Mouse (Mus musculus) forebrain, embryonic 16.5 days (tissue): Measurements from ENCODE around the gene Lin7b. TPM values are rescaled to one million over a fixed set of nuclear protein-coding genes. Genes with fewer than 3 reads are reported as not detected.

ENCODE experiments used
- ATAC-seq: fragments of 200-750 bp; cut with Nextera tagmentation; 2 replicates; pipeline ENCODE4 v1.8.0; 2017; ENCODE audit warnings: mild to moderate bottlenecking, moderate library complexity
- H3K27ac ChIP-seq: fragments of 300-500 bp; sonication (generic); 2 replicates; pipeline ENCODE4 v1.5.1; 2014; ENCODE audit warnings: low read length, control low read depth
- H3K27me3 ChIP-seq: fragments of 300-500 bp; sonication (generic); replicated peaks from 2 replicates; pipeline ENCODE4 v1.6.1; 2014; ENCODE audit warnings: low read length; ENCODE audit not compliant: control insufficient read depth, insufficient read depth
- H3K36me3 ChIP-seq: fragments of 300-500 bp; sonication (generic); 2 replicates; pipeline ENCODE4 v1.6.1; 2014; ENCODE audit not compliant: control insufficient read depth, insufficient read depth
- H3K4me1 ChIP-seq: fragments of 300-500 bp; sonication (generic); replicated peaks from 2 replicates; pipeline ENCODE4 v1.6.1; 2014; ENCODE audit warnings: low read length; ENCODE audit not compliant: control insufficient read depth, insufficient read depth
- H3K4me2 ChIP-seq: fragments of 300-500 bp; sonication (generic); 2 replicates; pipeline ENCODE4 v1.6.1; 2014; ENCODE audit warnings: mild to moderate bottlenecking, low read length, control low read depth
- H3K4me3 ChIP-seq: fragments of 300-500 bp; sonication (generic); replicated peaks from 2 replicates; pipeline ENCODE4 v1.5.1; 2014; ENCODE audit warnings: mild to moderate bottlenecking, low read length, control low read depth
- H3K9ac ChIP-seq: fragments of 300-500 bp; sonication (generic); replicated peaks from 2 replicates; pipeline ENCODE4 v1.6.1; 2014; ENCODE audit warnings: low read depth, low read length, control low read depth
- H3K9me3 ChIP-seq: fragments of 300-500 bp; sonication (generic); 2 replicates; pipeline ENCODE4 v1.6.1; 2016; ENCODE audit warnings: low read length; ENCODE audit not compliant: control insufficient read depth
- WGBS: fragments of 180-500 bp; shearing (Covaris S2); extraction: QIAGEN DNeasy Blood & Tissue Kit; methylation state at CpG from one replicate; pipeline ENCODE4 v1.1.7; 2014; 5-methylcytosine and 5-hydroxymethylcytosine counted together
- polyA plus RNA-seq: library from polyadenylated mRNA; unstranded; fragments of >200 nt; fragmentation: Nextera tagmentation; extraction: Ambion mirVana; gene quantifications from 2 replicates; pipeline ENCODE4 v1.2.1, GENCODE M21; 2015

Lin7b gene
- polyA plus RNA-seq, 1 experiment from 2014 or later, result 18.5 TPM

DNA sequence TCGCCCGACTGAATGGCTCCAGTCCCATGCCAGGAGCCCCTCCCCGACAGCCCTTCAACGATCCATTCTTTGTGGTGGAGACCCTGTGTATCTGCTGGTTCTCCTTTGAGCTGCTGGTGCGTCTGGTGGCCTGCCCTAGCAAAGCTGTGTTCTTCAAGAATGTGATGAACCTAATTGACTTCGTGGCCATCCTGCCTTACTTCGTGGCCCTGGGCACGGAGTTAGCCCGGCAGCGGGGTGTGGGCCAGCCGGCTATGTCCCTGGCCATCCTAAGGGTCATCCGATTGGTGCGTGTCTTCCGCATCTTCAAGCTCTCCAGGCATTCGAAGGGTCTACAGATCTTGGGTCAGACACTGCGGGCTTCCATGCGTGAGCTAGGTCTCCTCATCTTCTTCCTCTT, 38.6 kb upstream of the Lin7b start:
- Histone ChIP-seq H3K9ac (no peak overlapping the region), H3K4me2 (no peak overlapping the region), H3K9me3 (no peaks in the 10 kb centered on the region; the same call in 1 of the 2 replicates), H3K27me3 (peaks cover 86% of the 10 kb centered on the region), H3K36me3 (no peaks in the 10 kb centered on the region), H3K4me3 (no peak overlapping the region), H3K27ac (no peak overlapping the region), H3K4me1 (peaks cover 15% of the 10 kb centered on the region)
- WGBS, result 91% methylated on average over 17 of the region's 17 CpGs
- no peak for ATAC-seq

DNA sequence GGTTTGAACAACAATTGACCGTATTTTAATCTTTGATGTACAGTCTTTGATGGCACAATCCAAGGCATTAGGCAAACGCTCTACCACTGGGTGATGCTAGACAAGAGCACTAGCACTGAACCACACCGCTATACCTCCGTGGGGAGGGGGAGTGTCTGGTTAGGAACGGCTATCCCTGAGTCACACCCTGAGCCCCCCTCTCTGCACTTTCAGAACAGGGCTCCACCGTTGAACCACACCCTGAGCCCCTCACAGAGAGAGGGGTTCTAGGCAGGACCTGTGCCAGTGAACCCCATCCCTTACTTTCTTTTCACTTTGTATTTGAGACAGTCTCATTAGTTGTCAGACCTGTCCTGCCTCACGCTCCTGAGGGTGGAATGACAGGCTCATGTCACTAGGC, 38.0 kb upstream of the Lin7b start:
- H3K4me1 ChIP-seq, result peaks cover 9% of the 10 kb centered on the region
- no peak overlapping the region for H3K4me2 ChIP-seq
- no peak overlapping the region for H3K27ac ChIP-seq
- no peak overlapping the region for H3K4me3 ChIP-seq
- peaks cover 80% of the 10 kb centered on the region for H3K27me3 ChIP-seq
- H3K9ac ChIP-seq, result no peak overlapping the region
- H3K36me3 ChIP-seq, result no peaks in the 10 kb centered on the region
- 73% methylated on average over 7 of the region's 7 CpGs for WGBS
- no peaks in the 10 kb centered on the region; the same call in 1 of the 2 replicates for H3K9me3 ChIP-seq
- ATAC-seq, result no peak

DNA sequence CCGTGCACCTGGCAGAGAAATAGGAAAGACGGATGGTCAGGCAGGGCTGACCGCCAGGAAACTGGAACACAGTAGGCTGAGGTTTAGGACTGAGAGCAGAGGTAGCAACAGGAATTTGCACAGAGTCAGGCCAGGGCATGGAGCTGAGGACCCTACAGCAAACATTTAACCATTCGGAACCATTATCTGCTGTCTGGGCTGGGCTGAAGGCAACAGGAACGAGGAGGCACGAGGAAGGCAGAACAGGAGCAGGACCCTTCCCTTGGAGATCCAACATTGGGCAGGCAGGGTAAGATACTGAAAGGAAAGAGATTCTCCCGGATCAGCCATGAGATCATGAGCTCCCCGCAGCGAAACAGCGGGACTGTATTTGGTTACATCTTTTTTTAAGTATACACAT, 37.5 kb upstream of the Lin7b start:
- H3K27ac ChIP-seq, result no peak overlapping the region
- no peak for ATAC-seq
- no peak overlapping the region for H3K9ac ChIP-seq
- no peak overlapping the region for H3K4me2 ChIP-seq
- H3K36me3 ChIP-seq, result no peaks in the 10 kb centered on the region
- peaks cover 76% of the 10 kb centered on the region for H3K27me3 ChIP-seq
- no peak overlapping the region for H3K4me3 ChIP-seq
- H3K4me1 ChIP-seq, result peaks cover 7% of the 10 kb centered on the region; the same call in 1 of the 2 replicates
- 81% methylated on average over 10 of the region's 10 CpGs for WGBS
- no peaks in the 10 kb centered on the region; the same call in 1 of the 2 replicates for H3K9me3 ChIP-seq

DNA sequence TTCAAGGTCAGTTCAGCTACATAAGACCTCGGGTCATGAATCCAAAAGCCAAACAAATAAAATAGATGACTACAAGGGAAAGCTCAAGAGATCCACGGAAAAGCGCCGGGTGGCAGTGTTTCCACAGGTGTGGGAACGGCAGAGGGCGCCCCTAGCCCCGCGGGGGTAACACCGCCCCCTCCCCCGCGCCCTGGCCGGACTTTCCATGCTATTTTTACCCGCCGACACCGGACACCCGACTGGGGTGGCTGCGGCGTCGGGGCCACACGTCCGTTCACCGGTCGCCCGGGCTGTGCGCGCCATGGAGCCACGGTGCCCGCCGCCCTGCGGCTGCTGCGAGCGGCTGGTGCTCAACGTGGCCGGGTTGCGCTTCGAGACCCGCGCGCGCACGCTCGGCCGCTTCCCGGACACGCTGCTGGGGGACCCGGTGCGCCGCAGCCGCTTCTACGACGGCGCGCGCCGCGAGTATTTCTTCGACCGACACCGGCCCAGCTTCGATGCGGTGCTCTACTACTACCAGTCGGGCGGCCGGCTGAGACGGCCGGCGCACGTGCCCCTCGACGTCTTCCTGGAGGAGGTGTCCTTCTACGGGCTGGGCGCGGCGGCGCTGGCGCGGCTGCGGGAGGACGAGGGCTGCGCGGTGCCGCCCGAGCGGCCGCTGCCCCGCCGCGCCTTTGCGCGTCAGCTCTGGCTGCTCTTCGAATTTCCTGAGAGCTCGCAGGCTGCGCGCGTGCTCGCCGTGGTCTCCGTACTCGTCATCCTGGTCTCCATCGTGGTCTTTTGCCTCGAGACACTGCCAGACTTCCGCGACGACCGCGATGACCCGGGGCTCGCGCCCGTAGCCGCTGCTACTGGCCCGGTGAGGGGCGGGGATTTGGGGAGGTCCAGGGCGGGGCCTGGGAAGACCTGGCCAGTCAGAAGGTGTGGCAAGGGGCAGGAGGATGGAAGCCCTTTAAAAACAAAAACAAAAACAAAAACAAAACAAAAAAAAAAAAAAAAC, 36.1 kb upstream of the Lin7b start:
- ATAC-seq, result no peak
- peaks cover 7% of the 10 kb centered on the region; the same call in 1 of the 2 replicates for H3K4me1 ChIP-seq
- WGBS, result 2% methylated on average over 113 of the region's 114 CpGs
- no peaks in the 10 kb centered on the region; the same call in 1 of the 2 replicates for H3K9me3 ChIP-seq
- no peak overlapping the region for H3K27ac ChIP-seq
- H3K27me3 ChIP-seq, result peaks cover 68% of the 10 kb centered on the region
- no peak overlapping the region for H3K9ac ChIP-seq
- H3K36me3 ChIP-seq, result no peaks in the 10 kb centered on the region
- peak overlapping the region; percentile 43 for H3K4me2 ChIP-seq
- H3K4me3 ChIP-seq, result peak overlapping the region; percentile 32

DNA sequence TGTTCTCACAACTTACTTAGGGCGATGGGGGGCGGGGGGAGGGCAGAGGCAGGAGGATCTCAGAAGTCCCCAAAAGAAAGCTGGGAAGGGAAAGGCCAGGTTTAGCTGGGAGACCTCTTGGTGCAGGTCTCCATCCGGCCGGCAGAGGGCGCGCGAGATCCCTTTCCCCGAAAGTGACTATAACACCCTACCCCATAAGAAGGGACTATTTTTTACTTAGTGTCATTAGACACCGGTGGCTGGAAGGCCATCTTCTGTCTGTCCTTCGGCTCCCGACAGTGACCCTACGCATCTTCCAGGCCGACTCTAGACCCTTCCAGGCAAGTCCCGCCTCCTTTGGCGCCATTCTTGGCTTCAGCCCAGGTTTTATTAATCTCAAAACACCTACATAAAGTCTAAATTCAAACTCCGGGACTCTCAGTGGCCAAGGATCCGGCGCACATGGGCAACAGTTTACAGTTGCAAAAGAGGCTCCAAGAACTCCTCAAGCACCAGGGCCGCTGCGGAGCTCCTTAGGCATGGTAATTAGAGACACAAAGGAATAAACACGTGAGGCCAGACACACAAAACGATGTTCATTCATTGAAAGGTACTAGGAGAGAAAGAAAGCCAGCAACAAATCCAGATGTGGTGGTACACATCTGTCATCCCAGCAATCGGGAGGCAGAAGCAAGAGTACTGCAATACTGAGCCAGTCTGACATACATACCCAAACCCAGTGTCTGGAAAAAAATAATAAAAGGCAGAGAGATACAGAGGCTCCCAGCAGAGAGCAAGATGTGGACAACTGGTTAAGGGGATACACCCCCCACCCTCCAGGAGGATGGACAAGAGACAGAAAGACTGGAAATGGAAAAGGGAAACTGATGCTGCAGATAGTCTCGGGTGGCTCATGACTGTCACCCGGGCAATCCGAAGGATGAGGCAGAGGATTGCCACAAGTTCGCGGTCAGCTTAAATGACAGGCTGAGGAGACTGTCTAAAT, 35.0 kb upstream of the Lin7b start, which contains the start of gene Kcna7:
Gene Kcna7, plus strand, starts transcription at position 563 of the 985 bp plus-strand sequence.
- H3K9ac ChIP-seq, result no peak within 1 kb of the TSS
- no peak within 1 kb of the TSS for H3K27ac ChIP-seq
- H3K4me3 ChIP-seq, result peak within 1 kb of the TSS; percentile 32
- H3K27me3 ChIP-seq, result peaks cover 59% of the 10 kb centered on the region
- H3K4me2 ChIP-seq, result peak within 1 kb of the TSS; percentile 43
- 0 out of 2 replicates have a peak, but pooled peaks have one; percentile 31 for ATAC-seq
- no peaks in the 10 kb centered on the region for H3K36me3 ChIP-seq
- H3K9me3 ChIP-seq, result no peaks in the 10 kb centered on the region; the same call in 1 of the 2 replicates
- peaks cover 7% of the 10 kb centered on the region; the same call in 1 of the 2 replicates for H3K4me1 ChIP-seq
- WGBS, result 9% methylated on average over 28 of the region's 28 CpGs

DNA sequence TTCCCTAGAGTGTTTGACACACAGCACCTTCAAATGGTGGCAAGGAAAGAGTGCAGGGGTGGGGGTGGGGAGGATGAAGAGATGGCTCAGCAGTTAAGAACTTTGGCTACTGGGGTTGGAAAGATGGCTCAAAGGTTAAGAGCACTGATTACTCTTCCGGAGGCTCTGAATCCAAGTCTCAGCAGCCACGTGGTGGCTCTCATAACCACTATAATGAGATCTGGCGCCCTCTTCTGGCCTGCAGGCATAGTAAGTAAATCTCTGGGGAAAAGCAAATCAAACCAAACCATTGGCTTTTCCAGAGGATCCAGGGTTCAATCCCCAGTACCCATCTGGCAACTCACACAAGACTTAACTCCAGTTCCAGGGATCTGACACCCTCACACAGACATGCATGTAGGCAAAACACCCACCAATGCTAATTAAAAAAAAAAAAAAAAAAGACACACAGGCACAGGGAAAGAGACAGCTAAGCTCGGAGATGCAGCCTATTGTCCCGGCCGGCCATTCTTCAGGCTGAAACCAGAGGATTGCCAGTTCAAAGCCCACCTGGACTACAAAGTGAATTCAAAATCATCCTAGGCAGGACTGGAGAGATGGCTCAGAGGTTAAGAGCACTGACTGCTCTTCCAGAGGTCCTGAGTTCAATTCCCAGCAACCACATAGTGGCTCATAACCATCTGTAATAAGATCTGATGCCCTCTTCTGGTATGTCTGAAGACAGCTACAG, 33.3 kb upstream of the Lin7b start:
- 47% methylated on average over 6 of the region's 6 CpGs for whole genome bisulfite sequencing
- H3K27me3 ChIP-seq, result peaks cover 43% of the 10 kb centered on the region
- H3K4me1 ChIP-seq, result peaks cover 7% of the 10 kb centered on the region; the same call in 1 of the 2 replicates
- ATAC-seq, result no peak
- H3K9me3 ChIP-seq, result no peaks in the 10 kb centered on the region; the same call in 1 of the 2 replicates
- no peak overlapping the region for H3K4me2 ChIP-seq
- no peak overlapping the region for H3K27ac ChIP-seq
- H3K9ac ChIP-seq, result no peak overlapping the region
- no peak overlapping the region for H3K4me3 ChIP-seq
- no peaks in the 10 kb centered on the region for H3K36me3 ChIP-seq

DNA sequence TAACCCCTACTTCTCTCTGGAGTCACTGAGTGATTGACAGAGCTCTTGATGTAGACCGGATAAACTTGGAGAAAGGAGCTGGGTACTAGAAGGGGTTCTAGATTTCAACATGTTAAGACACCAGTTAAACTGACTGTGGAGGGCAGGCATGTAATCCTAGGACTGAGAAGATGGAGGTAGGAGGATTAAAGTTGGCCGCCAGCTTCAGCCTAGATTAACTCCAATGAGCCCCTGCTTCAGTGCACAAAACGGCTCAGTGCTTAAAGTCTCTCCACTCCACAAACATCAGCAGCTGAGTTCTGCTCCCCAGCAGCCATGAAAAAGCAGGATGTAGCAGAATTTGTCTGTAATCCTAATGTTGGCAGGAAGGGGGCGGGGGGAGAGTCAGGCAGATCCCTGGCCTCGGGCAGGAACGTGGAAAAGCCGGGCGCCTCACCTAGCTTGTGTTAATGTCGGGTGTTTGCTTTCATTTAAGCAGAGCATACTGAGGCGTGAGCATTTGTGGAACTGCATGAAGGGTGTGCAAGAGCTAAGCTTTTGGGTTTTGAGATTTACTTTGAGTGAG, 31.2 kb upstream of the Lin7b start:
- peaks cover 5% of the 10 kb centered on the region; the same call in 1 of the 2 replicates for H3K4me1 ChIP-seq
- WGBS, result 71% methylated on average over 10 of the region's 10 CpGs
- ATAC-seq, result no peak
- H3K9me3 ChIP-seq, result no peaks in the 10 kb centered on the region
- no peaks in the 10 kb centered on the region for H3K36me3 ChIP-seq
- peaks cover 22% of the 10 kb centered on the region for H3K27me3 ChIP-seq
- no peak overlapping the region for H3K4me2 ChIP-seq
- no peak overlapping the region for H3K4me3 ChIP-seq
- no peak overlapping the region for H3K27ac ChIP-seq
- H3K9ac ChIP-seq, result no peak overlapping the region

DNA sequence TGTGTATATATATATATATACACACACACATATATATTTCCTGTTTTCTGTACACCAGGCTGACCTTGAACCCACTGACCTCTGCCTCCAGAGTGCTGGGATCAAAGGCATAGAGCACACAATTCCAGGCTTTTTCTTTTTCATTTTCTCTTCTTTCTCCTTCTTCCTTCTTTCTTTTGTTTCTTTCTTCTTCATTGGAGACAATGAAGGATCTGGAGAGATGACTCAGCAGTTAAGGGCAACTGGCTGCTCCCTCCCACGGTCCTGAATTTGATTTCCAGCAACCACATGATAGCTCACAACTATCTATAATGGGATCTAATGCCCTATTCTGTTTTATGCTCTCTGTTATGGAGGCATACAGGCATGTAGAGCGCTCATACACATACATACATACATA, 26.4 kb upstream of the Lin7b start:
- ATAC-seq, result no peak
- Histone ChIP-seq H3K27ac (no peak overlapping the region), H3K36me3 (peaks cover 3% of the 10 kb centered on the region; the same call in 1 of the 2 replicates), H3K27me3 (peaks cover 2% of the 10 kb centered on the region; the same call in 1 of the 2 replicates), H3K4me3 (no peak overlapping the region), H3K4me1 (peaks cover 19% of the 10 kb centered on the region), H3K9me3 (no peaks in the 10 kb centered on the region), H3K9ac (no peak overlapping the region), H3K4me2 (no peak overlapping the region)
- 75% methylated on average over 2 of the region's 2 CpGs for WGBS
